Mouse (Mus musculus) left cerebral cortex, postnatal 4 days (tissue): ENCODE measurements at regions not wholly inside any gene's neighbourhood (a gene's known extent, or its start where the extent isn't known, plus 50 kb on each side); places are given as distances from the start of the nearest gene placed in this dataset.

Experiments
- DNase-seq: peaks from one replicate; pipeline ENCODE4 v3.0.0-alpha.2; 2022
- intact Hi-C: fragments of 180-260 bp; cut with DNase I; formaldehyde crosslinking; loops from one replicate; pipeline ENCODE4 v1.15.1; 2025

DNA sequence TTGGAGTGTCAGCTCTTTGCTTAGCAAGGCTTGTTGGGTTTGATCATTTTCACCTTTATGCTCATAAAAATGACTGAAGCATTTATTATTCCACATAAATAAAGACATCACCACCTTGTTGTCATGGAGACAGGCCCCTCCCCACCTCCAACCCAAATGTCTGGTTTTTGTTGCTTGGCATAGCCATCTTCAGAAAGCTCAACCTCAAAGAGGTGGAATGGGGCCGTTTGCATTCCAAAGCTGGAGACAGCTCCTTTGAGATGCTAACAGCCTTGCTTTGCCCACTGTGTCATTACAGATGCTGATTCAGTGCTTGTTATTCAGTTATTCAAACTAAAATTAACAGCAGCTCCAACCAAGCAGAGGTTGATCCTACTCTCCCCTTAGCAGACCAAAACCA, 51.9 kb upstream of the Lgalsl start:
- intact Hi-C loops, result no loop called here
- DNase-seq, result no peak

DNA sequence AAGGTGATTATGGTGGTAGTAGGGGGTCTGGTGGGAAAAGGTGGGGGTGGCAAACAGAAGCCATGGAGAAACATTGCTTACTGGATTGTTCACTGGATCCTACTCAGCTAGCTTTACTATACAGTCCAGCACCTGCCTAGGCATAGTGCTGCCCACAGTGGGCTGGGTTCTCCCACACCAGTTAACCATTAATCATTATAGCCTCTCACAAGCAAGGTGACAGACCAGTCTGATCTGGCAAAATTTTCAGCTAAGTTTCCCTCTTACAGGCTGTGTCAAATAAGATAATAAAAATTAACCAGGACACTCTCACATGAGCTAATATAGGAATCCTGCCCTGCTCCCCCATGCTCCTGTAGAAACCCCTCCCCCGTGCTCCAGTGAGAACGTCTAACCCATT, 53.1 kb upstream of the Lgalsl start:
- DNase-seq, result no peak
- intact Hi-C loops, result no loop called here

DNA sequence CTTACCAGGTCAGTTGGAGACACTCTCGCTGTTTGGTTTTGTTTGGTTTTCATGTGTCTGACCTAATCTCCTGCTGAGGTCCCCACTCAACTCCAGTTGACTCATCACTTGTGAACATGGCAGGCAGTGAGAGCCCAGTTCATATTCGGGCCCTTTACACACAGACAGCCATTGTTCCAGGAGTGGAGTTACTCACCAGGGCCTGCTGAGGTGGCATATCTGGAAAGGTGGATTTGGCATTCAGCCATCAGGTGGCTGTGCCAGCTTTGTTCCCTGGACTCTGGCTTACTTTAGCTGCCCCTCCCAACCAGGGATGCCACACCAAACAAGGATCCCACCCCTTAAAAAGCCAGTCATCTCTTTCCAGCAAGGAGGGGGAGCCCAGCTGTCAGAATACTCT, 56.2 kb upstream of the Lgalsl start:
- intact Hi-C loops, result no loop called here
- no peak for DNase-seq

- intact Hi-C loops, result no loop called here
- DNase-seq, result no peak
Measured at GRCm38 (mm10) chr11:20890479-20890878, 59.6 kb upstream of the Lgalsl start.

DNA sequence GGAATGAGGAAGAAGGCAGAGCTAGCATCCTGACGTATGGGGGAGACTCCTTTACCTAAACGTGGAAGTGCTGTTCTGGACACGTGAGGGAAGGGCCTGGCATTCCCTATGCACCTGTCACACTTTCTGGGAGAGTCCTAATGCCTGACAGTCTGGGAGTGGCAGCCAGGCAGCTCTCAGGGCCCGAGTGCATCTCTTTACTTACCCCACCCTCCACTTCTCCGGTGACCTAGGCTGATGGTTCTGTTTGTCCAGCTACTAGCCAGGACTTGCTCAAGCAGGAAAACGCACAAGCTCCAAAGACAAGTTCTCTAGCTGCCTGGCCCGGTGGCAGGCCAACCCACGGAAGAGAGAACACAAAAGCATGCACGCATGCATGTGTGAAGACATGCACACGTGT, 60.9 kb upstream of the Lgalsl start:
- intact Hi-C loops, result no loop called here
- DNase-seq, result no peak

DNA sequence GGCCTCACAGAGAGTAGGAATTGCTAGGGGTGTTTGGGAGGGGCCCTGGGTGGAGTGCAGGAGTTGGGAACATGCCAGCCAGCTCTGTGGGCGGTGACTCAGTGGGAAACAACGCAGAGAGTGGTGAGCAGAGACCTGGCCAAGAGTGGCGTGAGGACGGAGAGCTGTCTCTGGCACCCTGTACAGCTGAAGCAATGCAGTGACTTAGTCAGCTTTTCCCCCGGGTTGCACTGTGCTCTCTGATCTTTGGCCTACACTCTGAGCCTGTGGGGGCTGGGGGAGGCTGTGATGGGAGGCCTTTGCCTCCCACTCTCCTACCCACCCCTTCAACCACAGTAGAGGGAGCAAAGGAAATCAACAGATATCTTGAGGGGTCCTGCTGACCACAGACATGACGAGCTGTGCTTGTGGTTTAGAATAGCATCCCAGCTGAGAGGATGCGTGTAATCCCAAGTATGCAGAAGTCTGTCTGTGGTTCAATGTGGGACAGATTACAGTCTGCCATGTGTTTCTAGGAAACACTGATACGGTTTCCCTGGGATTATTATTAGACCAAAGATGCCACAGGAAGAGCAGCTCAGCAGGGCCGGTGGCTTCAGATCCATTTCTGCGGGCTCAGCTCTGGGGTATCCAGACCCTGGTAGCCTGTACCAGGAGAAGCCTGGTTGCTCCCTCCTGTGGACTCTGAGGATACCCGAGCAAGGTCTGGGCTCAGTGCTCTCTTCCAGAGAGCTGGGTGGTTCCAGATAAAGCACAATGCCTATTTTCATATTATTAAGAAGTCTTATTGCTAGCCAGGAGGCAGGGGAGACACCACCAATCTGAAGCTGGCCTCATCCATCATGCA, 65.6 kb upstream of the Lgalsl start:
- intact Hi-C loops, result no loop called here
- DNase-seq, result no peak

DNA sequence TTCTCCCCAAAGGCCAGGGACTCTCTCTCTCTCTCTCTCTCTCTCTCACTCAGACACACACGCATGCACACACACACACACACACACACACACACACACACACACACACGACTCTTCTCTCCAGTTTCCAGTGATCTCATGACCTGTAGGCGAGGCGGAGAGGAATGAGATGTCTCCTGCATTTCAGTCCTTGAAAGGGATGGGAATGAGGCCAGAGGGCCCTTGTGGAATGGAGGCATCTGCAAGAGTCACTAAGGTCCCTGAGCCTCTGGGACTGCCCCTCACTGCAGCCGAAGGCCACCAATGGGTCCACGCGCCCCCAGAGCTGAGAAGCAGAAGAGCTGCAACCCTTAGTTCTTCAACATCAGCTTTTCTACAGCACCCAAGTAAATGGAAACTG, 66.6 kb upstream of the Lgalsl start:
- DNase-seq, result no peak
- intact Hi-C loops, result no loop called here

DNA sequence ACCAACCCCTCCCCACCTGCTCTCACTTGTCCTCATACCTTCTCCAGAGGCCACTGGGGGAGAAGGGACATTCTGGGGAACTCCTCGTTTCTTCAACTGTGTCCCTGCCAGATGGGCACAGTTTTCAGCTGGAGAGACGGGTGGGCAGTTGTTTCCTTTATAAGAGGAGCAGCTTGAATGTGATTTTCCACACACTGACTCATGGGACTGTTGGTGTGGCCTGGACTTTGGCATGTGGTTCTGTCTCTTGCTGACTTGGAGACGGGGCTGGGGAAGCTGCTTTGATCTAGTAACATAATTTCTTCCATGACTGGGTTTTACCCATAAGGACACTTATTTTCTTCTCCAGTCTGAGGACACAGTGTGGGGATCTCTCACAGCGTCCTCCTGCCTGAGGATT, 67.7 kb upstream of the Lgalsl start:
- intact Hi-C loops, result no loop called here
- no peak for DNase-seq

- no peak for DNase-seq
Measured at GRCm38 (mm10) chr11:20899766-20900165, 68.9 kb upstream of the Lgalsl start.

DNA sequence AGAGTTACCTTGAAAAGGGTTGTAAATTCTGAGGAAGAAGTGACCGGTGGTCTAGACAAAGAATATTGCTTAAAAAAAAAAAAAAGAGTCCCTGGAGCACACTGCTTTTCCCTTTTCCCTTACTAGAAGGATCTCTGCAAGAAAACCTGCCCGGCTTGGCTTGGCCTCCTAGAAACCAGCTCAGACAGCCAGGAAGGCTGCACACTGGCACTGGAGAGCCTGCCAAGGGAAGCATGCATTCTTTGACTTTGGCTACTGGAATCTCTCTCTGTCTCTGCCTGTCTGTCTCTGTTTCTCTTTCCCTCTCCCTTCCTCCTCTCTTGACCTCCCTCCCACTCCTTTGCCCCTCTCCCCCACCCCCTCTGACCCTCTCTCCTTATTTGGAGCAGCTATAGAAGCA, 71.1 kb upstream of the Lgalsl start:
- DNase-seq, result no peak
- intact Hi-C loops, result loop anchor here (10.0 kb wide), 1 partner anchor 67 kb away; the partner anchor contains the start of gene Lgalsl

More at GRCm38 (mm10) chr11:20899766-20900165, 68.9 kb upstream of the Lgalsl start:
- intact Hi-C loops, result loop anchor here (10.0 kb wide), 1 partner anchor 65 kb away; the partner anchor contains the start of gene Lgalsl

- intact Hi-C loops, result loop anchor here (10.0 kb wide), 1 partner anchor 68 kb away; the partner anchor contains the start of gene Lgalsl
- DNase-seq, result no peak
Measured at GRCm38 (mm10) chr11:20902910-20903309, 72.1 kb upstream of the Lgalsl start.

- intact Hi-C loops, result loop anchor here (10.0 kb wide), 1 partner anchor 73 kb away; the partner anchor contains the start of gene Lgalsl
Measured at GRCm38 (mm10) chr11:20907996-20908395, 77.1 kb upstream of the Lgalsl start.

DNA sequence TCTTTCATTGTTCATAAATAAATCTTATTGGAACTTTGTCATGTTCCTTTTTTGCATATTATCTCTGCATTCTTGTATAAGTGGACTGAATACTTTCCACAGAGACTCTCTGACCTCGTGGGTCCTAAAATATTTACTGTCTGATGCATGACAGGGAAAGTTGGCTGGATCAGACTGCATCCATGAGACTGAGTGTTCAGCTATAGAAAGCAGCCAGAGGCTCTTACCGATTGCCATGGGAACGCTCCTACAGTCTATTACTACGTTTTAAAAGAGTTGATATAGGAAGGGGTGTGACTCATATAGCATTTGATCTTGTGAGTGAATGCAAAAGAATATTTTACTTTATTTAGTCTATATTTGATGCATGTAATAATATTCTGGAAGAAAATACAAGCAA, 77.6 kb upstream of the Lgalsl start:
- no peak for DNase-seq
- intact Hi-C loops, result loop anchor here (10.0 kb wide), 1 partner anchor 74 kb away; the partner anchor contains the start of gene Lgalsl

More at GRCm38 (mm10) chr11:20907996-20908395, 77.1 kb upstream of the Lgalsl start:
- DNase-seq, result no peak

DNA sequence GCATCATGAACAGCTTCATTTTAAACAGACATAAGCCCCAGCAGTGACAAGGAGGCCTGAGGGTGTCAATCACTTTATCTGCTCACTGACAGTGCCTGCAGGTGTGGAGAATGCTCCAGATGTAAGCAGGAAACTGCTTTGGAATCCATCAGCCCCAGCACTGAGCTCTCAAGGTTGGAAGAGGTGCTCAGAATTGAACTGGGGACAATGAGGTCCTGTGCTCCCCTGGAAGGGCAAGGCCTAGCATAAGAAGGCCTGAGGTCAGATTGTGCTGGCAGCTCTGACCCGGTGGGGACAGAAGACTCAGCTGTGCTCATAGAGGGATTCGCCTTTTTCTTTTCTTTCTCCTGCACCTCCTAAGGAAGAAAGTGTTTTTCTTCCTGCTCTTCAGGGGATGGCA, 82.2 kb upstream of the Lgalsl start:
- intact Hi-C loops, result loop anchor here (10.0 kb wide), 1 partner anchor 182 kb away; the partner anchor contains the start of gene Peli1
- no peak for DNase-seq

DNA sequence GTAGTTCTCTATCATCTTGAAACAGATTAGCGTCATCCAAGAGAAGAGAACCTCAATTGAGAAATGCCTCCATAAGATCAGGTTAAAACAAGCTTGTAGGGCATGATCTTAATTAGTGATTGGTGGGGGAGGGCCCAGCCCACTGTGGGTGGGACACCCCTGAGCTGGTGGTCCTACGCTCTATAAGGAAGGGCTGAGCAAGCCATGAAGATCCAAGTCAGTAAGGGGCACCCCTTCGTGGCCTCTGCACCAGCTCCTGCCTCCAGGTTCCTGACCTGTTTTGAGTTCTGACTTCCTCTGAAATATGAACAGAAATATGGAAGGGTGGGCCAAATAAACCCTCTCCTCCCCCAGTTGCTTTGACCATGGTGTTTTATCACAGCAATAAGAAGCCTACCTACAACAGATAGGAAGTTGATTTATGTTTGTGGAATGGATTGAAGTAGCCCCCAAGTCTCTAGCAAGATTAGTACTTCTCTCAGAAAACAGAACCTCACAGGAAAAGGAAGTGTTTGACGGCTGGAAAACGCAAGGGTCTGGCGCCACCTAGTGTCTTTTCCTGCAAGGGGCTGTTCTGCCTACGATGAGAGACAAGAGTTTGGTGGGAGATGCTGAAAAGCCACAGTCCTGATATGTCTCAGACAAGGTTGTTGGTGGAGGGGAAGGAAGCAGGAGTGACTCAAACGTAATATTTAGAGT, 82.9 kb upstream of the Lgalsl start:
- peak; percentile 88 for DNase-seq
- intact Hi-C loops, result loop anchor here (2.0 to 10.0 kb wide), 2 partner anchors 119 to 181 kb away; partner anchors contain the start of gene Peli1

DNA sequence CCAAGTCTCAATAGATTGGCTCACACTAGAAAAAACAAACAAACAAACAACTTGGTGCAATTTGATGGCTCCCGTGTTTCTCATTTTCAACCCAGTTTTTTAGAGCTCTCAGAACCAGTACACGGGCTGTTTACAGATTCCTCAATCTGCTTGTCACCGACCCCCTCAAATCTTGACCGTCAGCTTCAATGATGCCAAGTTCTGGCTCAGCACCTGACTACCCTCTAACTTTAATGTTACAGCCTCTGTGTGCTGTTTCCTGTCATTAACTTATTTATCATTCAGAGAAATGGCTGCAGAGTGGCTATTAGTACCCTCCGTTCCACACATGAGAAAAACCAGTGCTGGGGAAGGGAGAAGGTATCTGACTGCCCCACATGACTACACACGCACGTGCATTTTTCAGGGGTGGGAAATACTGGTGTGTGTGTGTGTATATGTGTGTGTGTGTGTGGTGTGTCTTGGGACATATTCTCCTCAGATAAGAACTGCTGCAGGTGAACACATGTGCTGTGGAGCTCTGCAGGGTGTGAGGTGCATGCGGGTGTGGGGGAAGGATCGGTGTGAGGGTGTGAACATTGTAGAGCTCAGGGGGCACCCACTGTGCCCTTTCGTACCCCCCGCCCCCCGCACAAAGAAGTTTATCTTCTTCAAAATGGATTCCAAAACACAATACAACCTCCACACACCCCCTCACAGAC, 83.6 kb upstream of the Lgalsl start:
- no peak for DNase-seq
- intact Hi-C loops, result loop anchor here (2.0 to 10.0 kb wide), 2 partner anchors 120 to 180 kb away; partner anchors contain the start of gene Peli1

- intact Hi-C loops, result loop anchor here (2.0 to 10.0 kb wide), 2 partner anchors 120 to 180 kb away; partner anchors contain the start of gene Peli1
Measured at GRCm38 (mm10) chr11:20915182-20915602, 84.3 kb upstream of the Lgalsl start.

DNA sequence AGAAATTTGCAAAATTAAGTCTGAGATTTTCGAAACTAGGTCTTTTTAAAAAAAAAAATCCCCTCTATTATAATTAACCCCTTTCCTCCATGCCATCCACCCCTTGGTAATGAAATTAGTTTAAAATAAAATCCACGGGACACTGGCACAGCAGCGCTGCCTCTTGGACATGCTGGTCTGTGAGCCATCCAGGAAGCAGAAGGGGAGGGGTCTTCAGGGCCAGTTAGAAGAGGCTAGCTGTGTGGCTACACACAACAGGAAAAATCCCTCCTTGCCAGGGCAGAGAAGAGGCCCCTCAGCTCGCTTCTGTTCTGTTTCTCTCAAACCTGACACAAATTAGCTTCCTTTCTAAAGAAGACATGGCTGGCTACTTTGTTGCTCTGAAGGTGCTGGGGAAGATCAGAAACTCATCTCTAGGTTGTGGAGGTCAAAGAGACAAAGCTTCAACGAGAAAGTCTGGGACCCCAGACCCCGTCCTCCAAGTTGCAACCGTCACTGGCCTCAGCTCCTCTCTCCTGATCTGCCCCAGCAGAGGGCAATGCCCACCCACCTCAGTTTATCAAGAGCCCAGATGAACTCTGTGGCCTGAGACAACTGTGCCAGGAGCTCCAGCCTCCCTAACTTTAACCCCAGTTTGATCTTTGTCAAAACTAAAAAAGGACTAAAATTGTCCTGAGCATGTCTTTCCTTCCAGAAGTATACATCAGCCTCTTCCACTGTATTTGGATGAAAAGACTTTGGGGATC, 85.0 kb upstream of the Lgalsl start:
- DNase-seq, result peak; percentile 26
- intact Hi-C loops, result loop anchor here (2.0 to 10.0 kb wide), 3 partner anchors 121 to 263 kb away; partner anchors contain the start of gene Peli1

More at GRCm38 (mm10) chr11:20915182-20915602, 84.3 kb upstream of the Lgalsl start:
- peak; percentile 58 for DNase-seq

- DNase-seq, result peak; percentile 33
- intact Hi-C loops, result loop anchor here (2.0 to 10.0 kb wide), 2 partner anchors 178 to 262 kb away; partner anchors contain the start of gene Peli1
Measured at GRCm38 (mm10) chr11:20916473-20916911, 85.6 kb upstream of the Lgalsl start.
